Mouse (Mus musculus) ovary, postnatal 36 days (tissue): ENCODE results near the gene Hcn3.
"Not testable (repeated sequence)": the region's sequence is repeated elsewhere in the genome, so short reads cannot be mapped to it uniquely, and the experiment has no call there.

Experiments used
- DNase-seq: peaks from one replicate; pipeline ENCODE4 v3.0.0; 2022; ENCODE audit warnings: low spot score, mixed read lengths

Gene Hcn3

DNA sequence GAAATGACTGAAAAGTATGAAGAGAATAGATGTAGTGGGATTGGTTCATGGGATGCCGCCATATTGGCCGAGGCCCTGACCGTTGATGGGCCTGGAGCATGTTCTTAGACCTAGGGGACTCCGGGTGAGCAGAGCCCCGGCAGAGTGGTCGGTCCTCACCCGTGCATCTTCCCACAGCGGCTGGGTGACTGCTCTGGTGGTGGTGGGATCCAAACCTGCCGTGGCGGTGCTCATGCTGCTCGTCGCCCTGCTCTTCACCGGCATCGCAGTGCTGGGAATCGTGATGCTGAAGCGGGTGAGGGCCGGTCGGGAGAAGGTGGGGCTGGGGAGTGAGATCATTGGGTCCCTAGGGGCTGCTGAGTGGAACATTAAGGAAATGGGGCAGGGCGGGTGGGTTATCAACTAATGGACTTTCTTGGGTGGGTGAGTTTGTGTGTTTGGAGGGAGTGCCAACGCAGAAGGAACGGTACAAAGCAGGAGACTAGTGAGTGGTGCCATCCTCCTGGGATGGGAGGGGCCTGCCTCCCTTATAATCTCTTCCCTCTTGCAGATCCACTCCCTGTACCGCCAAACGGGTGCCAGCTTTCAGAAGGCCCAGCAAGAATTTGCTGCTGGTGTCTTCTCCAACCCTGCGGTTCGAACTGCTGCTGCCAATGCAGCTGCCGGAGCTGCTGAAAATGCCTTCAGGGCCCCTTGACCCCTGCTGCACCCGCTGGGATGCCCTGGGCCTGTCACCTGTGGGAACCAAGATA, 21.9 kb upstream of the Hcn3 start:
- DNase-seq = no peak

GRCm38 (mm10) chr3:89179056-89179455, 19.1 kb upstream of the Hcn3 start:
- DNase-seq = no peak

DNA sequence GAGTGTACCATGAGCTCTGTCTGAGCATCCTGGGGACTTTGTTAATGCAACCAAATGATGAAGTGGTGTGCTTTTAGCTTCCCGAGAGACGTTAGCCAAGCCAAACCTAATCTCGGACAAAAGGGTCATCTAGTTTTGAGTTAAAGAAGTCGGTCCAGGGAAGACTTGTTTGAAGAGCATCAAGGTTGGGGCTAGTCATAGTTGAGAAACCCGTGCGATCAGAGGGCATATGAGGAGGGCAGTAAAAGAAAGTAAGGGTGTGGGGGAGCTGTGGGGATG, 18.1 kb upstream of the Hcn3 start:
- DNase-seq = no peak

DNA sequence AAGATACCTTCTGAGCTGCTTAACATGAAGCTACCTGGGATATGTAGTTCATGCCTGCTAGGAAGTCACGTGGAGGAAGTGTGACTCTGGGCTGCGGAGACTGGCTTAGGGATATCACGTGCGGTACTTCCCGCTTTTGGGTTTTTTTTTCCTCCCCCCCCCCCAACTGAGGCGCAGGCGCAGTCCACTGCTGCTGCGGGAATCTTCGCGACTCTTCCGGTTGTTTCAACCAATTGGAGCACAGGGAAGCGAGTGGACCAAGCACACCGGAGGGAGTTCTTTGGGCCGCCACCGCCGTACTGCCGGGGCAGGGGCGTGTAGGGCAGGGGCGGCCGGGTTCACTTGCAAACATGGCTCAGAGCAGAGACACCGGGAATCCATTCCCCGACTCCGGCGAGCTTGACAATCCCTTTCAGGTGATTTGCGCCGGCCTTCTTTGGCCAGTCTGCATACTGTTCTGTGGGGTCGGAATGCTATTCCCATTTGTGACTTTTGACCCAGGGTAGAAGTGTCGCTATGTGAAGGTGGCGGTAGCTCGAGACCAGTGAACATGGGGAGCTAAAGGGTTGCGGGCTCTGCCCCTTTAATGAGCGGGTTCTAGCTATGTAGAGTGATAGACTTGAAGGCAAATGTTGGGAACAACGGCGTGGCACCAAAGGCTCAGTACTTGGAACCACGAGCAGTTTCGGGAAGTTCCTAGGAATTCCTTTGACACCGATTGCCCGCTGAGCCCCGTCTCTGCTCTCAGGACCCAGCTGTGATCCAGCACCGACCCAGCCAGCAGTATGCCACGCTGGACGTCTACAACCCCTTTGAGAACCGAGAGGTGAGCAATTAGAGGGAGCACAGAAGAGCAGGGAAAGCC, 17.5 kb upstream of the Hcn3 start, which contains the start of gene Scamp3:
Gene Scamp3 (plus strand): TSS at position 232 of the 865 bp plus-strand sequence.
- DNase-seq = peak; percentile 82

DNA sequence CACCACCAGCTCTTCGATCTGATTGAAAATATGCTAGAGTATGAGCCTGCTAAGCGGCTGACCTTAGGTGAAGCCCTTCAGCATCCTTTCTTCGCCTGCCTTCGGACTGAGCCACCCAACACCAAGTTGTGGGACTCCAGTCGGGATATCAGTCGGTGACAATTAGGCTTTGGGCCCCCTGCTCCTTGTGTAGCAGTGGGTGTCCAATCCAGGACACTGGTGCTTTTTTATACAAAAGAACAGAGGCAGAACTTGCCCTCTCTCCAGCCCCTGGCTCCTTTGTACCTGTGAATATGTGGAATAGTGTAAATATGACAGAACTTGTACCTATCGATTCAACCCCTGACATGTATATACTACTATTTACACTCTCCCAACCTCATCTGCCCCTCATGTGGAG, 16.4 kb upstream of the Hcn3 start:
- DNase-seq = no peak

DNA sequence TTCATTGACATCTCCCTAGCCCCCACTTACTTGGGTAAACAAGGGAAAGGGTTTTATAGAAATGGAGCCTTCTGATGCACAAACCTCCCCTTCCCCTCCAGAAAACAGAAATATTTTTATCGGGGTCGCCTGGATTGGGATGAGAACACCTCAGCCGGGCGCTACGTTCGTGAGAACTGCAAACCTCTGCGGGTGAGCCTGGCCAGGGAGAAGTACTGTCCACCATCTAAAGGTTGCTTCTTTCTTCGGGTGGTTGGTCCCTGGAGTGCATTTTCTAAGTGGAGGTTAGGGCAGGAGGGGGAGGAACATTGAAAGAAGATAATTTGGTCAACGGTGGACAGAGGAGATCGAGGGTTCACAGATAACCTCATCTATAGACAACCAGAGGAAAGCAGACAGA, 15.5 kb upstream of the Hcn3 start:
- no peak for DNase-seq

DNA sequence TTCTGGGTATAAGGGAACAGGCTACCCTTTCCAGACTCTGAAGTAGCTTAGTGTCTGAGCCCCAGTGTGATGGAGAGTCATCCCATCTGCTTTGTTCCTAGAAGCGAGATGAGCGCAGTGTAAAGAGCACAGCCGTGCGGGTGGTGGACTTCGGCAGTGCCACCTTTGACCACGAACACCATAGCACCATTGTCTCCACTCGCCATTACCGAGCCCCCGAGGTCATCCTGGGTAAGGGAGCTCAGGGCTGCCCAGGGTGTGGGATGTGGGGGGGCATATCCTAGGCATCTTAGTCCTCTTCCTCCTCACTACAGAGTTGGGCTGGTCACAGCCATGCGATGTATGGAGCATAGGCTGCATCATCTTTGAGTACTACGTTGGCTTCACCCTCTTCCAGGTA, 14.8 kb upstream of the Hcn3 start:
- DNase-seq = no peak

DNA sequence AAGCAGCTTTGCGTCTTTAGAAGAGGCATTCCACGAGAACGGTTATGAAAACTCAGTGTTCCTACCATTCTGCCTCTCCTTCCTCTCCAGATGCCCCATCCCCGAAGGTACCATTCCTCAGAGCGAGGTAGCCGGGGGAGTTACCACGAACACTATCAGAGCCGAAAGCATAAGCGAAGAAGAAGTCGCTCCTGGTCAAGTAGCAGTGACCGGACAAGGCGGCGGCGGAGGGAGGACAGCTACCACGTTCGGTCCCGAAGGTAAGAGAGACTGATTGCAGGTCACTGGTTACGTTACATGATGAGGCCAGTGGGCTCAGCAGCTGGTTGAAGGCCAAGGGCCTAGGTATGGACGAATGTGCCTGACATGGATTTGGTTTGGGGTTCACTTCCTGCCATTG, 6.9 kb upstream of the Hcn3 start:
- DNase-seq = no peak

DNA sequence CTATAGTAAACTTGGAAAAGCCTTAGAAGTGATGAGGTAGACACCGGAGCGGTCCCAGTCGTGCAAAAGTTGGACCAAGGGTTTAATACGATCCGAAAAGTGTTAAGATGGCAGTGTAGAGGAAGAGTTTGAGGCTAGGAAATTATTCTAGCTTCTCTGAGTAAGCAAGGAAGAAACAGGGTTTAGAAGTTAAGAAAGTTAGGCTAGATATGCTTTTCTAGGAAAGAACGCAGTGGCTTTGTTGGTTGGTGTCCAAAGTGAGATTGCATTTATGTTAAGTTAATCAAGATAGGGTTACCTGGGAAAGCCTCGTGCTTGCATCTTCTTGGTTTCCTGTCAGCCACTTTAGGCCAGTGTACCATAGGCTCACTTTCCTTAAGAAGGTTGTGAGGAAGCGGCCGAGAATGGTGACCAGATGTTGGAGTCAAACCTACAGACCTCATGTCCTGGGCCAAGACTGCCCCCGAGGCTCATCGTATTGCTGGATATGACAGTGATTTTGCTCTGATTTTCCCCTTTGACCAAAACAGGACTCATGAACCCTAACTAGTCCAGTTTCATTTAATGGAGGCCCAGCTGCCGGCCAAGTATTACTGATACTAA, 5.4 kb upstream of the Hcn3 start:
- DNase-seq = no peak

DNA sequence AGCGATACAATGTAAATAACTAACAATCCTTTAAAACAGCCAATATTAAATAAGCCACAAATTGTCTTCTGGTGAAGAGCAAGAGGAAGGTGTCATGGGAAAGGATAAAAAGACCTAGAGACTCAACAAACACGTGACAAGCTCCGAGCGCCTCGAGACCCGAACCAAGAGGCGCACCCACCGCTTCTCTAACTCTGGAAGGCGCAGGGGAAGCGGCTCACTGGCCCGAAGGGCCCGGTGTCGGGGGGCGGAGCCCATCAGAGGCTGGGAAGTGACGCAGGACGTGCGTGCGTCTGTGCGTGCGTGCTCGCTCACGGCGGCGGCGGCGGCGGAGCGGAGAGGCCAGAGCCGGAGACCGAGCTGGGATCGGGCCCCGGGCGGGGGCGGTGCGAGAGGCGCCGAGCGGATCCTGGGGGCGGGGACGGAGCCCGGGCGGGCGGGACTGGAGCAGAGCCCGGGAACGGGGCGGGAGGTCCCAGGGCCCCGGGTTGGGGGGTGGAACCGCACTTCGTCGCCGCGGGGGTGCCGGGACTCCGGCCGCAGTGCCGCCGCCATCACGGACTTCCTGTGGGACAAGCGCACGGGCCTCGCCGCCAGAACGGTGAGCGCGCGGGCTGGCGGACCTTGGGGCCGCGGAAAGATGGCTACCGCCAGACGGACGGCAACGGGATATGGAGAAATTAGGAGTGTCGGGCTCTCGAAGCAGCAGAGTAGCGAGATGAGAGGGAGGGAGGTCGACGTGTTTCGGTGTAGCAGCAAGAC, 4.7 kb upstream of the Hcn3 start, which contains the start of gene Clk2:
Gene Clk2 (plus strand): TSS at position 290 of the 762 bp plus-strand sequence.
- DNase-seq = peak; percentile 95

- no peak for DNase-seq
Measured at GRCm38 (mm10) chr3:89163643-89164245, 3.7 kb upstream of the Hcn3 start.

DNA sequence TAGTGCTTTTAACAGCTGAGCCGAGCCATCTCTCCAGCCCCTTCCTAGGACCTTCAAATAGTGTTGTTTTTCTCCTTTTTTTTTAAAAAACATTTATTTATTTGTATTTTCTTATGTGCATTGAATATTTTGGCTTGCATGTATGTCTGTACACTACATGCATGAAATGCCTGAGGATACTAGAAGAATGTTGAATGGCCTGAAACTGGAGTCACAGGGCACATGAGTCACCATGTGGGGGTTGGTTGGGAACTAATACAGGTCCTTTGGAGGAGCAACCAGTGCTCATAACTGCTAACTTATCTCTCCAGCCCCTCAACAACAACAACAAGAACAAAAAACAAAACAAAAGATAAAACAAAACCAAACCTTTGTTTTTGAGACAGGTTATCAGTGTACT, 3.1 kb upstream of the Hcn3 start:
- DNase-seq = no peak

DNA sequence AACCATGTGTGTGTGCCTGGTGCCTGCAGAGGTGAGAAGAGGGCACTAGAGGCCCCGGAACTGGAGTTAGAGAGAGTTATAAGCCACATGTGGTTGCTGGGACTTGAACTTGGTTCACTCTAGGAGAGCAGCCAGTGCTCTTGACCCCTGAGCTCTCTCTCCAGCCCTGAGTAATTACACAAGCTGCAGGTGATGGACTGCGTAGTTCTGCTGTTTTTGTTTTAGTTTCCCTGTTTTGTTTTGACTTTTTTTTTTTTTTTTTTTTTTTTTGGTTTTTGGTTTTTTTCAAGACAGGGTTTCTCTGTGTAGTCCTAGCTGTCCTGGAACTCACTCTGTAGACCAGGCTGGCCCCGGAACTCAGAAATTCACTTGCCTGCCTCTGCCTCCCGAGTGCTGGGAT, 1.8 kb upstream of the Hcn3 start:
- DNase-seq = no peak

DNA sequence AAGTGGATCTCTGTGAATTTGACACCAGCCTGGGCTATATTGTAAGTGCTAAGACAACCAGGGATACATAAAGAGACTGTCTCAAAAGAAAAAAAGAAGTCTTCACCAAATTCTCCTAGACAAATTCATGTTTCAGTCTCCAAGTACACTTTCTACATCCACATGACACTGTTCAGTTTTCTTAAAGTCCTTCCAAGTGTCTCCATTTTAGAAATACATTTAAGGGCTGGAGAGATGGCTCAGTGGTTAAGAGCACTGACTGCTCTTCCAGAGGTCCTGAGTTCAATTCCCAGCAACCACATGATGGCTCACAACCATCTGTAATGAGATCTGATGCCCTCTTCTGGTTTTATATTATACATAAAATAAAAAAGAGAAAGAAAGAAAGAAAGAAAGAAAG, 1.2 kb upstream of the Hcn3 start:
- DNase-seq = not testable (repeated sequence)

DNA sequence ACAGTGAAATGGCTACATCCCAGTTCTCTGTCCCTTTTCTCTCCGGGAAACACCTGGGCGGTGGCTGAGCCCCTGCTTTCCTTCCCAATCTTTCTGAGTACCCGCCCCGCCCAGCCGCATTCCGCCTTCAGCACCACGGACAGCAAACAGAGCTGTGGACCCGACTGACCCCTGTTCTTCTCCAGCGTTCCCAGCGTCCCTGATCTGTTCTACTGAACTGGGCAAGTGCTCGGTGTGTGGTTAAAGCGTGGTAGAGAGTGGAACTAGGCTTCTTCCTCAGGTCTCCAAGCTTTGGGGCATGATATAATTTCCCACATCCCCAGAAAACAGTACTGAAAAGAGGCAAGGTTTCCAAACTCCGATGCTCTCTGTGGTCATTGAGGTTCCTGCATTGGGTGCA, 785 bp downstream of the Hcn3 start:
- peak; percentile 74 for DNase-seq

DNA sequence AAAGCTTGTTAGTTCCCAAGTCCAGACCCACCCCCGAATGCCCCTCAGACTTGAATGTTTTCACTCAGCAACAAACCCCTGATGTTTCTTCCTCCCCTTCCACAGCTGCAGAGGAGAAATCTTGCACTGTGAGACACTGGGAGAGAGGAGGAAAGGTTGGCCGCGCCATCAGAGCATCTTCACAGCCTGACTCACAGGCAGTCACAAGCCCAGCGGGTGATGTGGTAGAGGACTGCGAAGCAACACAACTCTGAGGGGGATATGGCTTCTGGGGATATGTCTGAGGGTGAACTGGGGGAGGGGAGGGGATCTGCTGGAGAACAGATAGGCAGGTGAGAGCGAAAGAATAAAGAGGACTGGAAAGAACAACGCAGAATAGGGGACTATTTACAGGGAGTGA, 1.3 kb downstream of the Hcn3 start:
- no peak for DNase-seq

DNA sequence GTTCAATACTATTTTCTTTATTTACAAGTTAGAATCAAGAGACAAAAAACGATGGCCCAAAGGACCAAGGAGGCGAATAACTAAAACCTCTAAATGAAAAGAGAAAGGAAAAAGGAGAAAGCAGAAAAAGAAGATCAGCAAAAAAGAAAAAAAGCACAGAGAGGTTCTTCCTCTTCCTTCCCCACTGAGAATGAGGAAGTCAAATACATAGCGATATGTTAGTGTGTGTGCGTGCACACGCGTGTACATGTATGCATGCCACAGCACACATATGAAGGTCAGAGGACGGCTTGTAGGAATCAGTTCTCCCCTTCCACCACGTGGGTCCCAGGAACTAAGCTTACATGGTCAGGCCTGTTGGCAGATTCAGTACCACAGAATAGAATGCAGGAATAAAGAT, 3.0 kb downstream of the Hcn3 start:
- DNase-seq = no peak

GRCm38 (mm10) chr3:89152084-89152835, 7.7 kb downstream of the Hcn3 start:
- DNase-seq = no peak

- no peak for DNase-seq
Measured at GRCm38 (mm10) chr3:89148567-89148966, 11.4 kb downstream of the Hcn3 start.

GRCm38 (mm10) chr3:89147979-89148311, 12.1 kb downstream of the Hcn3 start:
- DNase-seq = no peak
